Mouse (Mus musculus) left cerebral cortex, postnatal 10 days (tissue): ENCODE measurements around the gene Hmg20a. TPM values are rescaled to one million over a fixed set of nuclear protein-coding genes. Genes with fewer than 3 reads are reported as not detected.

Experiments used
- DNase-seq, 2 experiments: peaks; one replicate each; pipeline ENCODE4 v3.0.0; 2021 to 2022; ENCODE audit warnings: low spot score in 2 of 2, mixed read lengths in 1 of 2; ENCODE audit errors: extremely low spot score in 1 of 2
- intact Hi-C: fragments of 180-260 bp; cut with DNase I; formaldehyde crosslinking; loops from one replicate; pipeline ENCODE4 v1.15.1; 2025
- total RNA-seq, 2 experiments: library from RNA; stranded (reverse); gene quantifications; 2 replicates each; pipeline ENCODE4 v1.2.3; 2021

Gene Hmg20a
- total RNA-seq, 2 experiments from 2014 or later, result 61.6 to 62.2 TPM

DNA sequence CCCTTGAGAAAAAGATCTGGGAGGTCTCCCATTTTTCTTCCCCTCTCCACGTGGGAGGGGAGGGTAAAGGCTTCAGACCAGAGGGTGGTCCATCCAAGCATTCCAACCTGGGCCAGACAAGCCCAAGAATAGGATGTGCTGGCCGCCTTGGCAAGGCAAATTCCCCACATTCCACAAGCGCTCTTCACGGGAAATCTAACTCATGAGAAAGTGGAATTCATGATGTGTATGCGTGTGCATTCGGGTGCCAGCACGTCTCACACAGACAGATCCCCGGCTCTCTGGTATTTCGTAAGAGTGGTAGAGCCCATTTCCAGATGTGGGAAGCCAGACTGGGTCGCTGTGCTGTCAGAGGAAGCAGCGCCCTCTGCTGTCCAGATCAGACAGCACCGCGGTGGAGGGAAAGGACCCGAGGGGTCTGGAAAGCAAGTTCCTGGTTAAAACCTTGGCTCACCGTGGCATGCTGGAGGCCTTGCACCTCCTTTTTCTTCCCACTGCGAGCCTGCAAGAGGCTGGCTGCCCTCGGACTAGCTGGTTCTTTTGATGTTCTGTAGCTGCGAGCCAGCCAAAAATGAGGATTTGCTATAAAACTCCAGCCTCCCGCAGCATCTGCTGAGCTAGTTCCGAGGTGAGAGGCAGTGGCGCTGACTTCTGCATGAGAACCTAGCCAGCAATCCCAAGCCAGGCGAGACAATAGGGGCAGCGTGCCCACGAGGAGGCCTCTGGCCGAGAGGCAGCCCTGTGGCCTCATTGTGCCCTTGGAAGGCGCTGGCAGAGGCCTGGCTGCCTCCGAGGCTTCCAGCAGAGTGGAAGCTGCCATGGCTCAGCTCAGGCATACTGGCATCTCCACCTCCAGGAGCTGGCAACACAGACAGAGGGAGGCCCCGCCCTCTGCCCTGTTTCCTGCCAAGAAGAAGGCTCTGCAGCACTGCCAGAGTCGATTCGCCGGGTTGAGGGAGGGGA is 87.7 kb downstream of the Hmg20a start:
- intact Hi-C loops, result loop anchor here (2.0 to 10.0 kb wide), 3 partner anchors 89 to 291 kb away; no protein-coding TSS in a partner anchor
- peak; percentile 88 to 92 for DNase-seq

DNA sequence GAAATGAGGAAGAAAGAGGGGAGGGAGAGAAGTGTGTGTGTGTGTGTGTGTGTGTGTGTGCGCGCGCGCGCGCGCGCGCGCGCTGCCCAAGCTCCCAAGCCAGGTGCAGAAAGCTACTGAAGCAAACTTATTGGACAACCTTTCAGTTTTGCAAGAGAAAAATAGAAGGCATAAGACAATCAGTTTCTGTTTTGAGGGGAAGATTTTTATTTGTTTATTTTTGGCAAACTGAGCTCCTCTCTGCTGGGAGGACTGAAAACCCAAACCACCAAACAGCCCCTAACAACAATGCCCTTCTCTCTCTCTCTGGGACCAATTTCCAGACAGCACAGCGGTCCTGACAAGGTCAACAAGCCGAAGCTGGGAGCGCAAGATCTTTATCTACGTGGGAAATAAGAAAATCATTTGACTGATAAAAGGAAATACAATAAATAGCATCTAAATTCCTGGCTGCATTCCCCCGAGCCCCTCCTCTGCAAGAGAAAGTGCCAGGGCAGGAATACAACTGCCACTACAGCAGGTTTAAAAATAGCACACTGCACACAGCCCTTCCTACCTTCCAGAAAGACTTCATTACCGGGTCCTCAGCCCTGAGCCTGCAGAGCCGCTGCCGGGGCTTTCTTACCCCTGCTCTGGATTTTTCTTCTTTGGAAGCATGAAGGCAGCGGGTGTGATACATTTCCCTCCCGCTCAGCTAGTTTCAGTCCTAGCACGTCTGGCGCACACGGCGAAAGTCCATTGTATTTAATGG is 88.7 kb downstream of the Hmg20a start:
- peak in 1 of 2 experiments; percentile 28 for DNase-seq
- intact Hi-C loops, result loop anchor here (2.0 to 10.0 kb wide), 3 partner anchors 90 to 292 kb away; no protein-coding TSS in a partner anchor

DNA sequence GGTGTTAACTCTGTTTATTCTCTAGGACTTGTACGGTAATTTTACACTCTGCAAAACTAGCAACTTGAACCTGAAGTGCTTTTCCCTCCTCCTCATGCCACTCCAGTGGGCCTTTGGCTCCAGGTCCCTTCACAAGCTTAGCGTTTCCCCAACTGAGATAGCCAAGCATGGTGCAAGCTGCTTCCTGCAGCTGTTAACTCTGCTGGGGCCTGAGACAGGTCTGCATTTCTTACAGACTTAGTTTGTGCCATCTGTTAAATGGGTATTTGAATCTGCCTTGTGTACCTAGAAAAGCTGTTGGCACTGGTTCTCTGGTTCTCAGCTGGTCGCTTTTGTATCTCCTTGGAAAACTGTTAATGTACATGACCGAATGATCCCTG is 89.3 kb downstream of the Hmg20a start:
- intact Hi-C loops, result loop anchor here (2.0 to 10.0 kb wide), 3 partner anchors 91 to 293 kb away; no protein-coding TSS in a partner anchor
- DNase-seq, result no peak

DNA sequence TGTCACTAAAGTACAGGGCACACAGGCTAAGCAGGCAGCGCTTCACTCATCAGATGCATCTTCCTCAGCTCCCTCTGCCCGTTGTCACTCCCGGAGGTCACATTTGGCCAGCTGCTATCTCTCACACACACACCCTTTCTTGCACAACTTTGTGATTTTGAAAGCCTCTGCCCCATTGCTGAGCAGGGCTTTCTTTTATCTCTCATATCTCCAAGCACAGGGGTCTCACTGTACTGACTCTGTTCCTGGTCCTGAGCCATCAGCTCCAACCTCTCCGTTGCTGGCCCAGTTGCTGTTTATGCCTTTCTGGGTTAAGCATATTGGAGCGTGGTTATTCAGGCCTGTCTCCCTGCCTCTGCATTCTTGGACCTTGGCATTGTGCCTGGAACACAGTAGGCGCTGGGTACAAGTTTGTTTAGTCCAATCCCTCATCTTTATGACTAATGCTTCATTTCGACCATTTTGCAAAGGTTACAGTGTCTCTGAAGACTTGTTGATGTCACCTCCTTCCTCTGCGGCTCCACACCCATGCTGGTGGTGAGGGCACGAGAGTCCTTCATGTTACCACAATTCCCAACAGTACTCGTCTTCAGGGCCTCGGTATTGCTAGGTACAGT is 90.5 kb downstream of the Hmg20a start:
- DNase-seq, result no peak
- intact Hi-C loops, result loop anchor here (5.0 to 10.0 kb wide), 2 partner anchors 247 to 294 kb away; no protein-coding TSS in a partner anchor

DNA sequence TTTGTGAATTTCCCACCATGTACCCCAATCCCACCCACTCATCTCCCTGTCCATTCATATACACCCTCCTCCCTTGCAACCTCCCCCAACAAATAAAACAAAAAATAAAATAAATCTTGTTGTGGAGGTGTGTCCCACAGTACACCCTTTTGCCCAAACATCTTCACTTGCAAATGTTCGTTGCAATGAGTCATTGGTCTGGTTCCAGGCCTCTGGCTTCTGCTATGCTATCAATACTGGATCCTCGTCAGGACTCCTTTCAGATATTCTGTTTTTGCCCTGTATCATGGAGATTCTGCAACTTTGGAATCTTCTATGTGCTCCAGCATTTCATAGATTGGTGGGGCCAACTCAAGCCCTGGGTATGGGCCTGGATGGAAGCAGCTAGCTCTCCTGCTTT is 91.9 kb downstream of the Hmg20a start:
- DNase-seq, result no peak
- intact Hi-C loops, result no loop called here

DNA sequence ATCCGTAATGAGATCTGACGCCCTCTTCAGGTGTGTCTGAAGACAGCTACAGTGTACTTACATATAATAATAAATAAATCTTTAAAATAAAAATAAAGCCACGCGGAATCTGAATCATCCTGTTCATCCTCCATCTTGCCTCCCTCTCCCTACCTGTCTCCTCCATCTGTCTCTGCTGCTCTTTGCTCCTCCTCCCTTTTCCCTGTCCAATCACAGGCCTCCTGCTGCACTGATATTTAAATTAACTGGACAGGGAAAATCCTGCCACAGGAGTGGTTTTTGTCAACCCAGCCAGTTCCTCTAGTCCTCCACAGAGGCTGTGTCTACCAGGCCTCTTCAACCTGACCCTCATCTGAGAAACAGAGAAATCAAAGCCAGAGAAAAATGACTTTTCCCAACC is 94.1 kb downstream of the Hmg20a start:
- intact Hi-C loops, result no loop called here
- DNase-seq, result no peak

DNA sequence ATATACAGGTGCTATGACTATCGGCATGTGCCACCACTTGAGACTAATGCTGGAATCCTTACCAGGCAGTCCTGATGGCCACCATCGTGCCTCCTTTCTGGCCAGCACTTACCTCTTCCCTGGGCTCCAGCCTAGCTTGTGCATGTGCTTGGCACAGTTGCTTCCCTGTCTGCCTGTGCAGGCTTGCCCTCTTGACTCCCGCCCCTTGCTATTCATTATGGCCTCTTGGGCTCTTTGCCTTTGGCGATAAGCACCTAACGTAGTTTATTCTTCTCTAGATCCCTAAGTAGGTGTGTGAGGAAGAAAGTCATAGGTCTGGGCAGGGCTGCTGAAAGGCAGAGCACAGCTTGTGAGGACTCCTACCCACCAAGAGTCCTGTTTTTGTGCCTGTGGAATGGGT is 96.7 kb downstream of the Hmg20a start:
- DNase-seq, result no peak
- intact Hi-C loops, result no loop called here

DNA sequence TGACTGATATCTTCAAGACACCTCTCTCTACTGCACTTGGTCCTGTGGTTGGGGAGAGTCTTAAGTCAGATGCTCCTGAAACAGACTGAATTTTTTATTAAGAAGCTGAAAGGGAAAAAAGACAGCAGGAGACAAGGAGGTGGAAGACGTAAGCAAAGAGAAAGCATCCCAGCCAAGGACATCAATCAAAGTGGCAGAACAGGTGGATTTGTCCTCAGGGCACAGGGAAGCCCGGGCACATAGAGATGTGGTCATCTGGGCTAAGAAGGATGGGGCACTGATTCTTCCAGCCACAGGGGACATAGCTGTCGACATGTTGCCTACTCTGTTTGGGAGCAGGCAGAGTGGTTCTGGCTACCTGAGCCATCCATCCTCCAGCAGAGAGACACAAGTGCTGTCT is 97.8 kb downstream of the Hmg20a start:
- intact Hi-C loops, result no loop called here
- no peak for DNase-seq

DNA sequence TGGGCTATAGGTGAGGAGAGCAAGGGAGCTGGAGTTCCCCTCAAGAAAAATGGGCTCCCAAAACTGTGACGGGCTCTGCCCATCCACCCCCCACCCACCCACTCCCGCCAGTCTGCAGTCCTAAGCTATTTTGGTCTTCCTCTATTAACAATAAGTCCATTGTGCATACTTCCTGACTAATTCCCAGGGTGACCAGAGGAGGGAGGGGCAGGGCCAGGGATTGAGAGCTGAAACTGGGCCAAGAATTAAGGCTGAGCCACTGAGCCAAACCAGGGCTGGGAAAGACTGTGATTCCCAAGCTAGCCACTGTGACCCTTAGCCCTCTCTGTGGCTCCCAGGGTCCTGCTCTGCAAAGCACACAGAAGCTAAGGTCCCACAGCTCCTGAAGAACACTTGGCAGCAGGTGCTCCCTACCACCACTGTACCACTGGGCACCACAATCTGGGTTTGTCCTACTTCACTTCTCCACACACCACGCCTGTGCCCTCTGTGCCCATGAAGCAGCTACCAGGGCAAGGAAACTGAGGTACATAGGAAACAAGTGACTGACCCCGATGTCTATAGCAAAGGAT is 98.4 kb downstream of the Hmg20a start:
- intact Hi-C loops, result no loop called here
- peak in 1 of 2 experiments; percentile 66 for DNase-seq

DNA sequence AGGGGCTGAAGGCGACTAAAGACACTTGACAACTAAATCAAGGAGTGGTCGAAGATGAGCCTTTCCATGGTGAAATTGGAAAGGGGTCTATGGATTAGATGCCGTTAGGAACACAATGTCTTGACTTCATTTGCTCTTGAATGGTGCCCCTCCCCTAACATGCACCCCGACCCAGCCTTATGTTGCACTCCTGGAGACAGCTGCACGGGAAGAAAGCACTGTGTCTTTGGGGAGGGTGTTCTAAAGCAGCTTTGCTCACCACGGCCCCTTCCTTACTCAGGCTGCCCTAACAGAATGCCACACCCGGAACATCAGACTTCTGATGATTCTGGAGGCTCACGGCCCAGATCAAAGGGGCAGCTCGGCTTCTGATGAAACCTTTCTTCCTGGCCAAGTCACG is 103.9 kb downstream of the Hmg20a start:
- intact Hi-C loops, result no loop called here
- DNase-seq, result no peak

DNA sequence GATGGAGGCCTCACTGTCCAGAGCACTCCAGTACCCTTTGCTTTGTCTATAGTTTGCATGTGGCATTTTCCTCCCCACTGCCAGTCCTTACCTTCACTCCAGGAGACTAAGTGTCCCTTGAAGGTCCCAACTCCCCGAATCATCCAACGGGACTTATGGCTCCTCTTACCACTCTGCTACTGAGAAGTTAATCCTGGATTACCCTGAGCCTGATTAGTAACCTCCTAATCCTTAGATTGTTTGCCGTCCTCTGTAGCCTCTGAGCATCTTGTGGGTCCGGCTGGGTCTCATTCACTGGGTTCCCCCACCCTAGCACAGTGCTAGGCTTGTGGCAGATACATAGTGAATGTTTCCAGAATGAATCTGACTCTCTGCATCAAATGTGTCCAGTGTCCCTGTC is 109.5 kb downstream of the Hmg20a start:
- DNase-seq, result no peak

DNA sequence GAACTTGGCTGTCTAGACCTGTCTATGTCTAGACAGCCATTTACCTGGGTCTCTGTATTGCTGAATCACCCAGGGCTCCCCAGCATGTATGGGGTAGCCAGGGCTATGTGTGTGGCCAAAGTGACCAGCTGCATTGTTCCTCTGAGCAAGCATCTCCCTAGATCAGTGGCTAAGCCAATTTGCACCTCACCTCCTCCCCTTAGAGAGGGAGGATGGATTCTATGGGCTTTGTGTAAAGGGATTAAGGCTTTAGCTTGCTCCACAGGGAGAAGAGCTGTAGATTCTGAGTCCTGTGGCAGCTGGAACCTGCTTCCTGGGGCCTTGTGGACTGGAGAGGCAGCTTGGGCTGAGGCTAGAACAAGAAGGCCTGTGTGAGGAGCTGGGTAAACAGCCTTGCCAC is 113.6 kb downstream of the Hmg20a start:
- DNase-seq, result no peak
- intact Hi-C loops, result no loop called here

More for the DNA sequence above, 109.5 kb downstream of the Hmg20a start:
- intact Hi-C loops, result no loop called here

DNA sequence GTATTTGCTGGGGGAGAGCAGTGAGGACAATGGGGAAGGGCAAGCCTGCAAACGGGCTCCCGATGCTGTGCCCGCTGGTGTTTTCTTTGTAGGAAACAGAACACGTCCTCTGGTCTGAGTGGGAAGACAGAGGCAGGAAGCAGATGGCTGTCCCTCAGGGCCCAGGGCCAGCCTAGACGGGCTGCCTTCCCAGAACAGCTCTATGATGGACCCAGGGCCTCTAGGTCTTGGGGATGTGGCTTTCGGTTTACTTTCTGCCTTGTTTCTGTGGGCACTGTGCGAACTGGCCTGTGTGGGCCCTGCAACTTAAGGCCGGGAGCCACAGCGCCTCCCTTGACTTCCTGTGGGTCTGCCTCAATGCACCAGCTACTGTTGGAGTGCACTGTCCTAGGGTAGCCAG is 115.5 kb downstream of the Hmg20a start:
- intact Hi-C loops, result no loop called here
- peak in 1 of 2 experiments; percentile 34 for DNase-seq

DNA sequence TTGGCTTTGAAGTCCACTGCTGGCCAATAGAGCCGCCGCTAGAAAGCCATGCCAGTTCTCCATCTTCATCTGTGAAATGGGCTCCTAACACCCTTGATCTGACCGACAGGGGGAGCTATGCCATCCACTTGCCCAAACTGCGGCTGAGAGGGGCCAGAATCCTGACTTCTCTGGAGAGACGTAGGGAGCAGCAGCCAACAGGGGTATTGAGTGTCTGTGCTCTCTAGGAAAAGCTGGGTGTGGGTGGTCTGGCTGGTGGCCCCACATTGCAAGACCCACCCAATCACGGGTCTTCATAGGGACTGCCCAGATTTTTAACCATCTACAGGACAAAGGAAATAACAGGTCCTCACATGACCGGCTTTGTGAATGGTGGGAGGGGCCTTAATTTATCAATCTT is 116.3 kb downstream of the Hmg20a start:
- no peak for DNase-seq
- intact Hi-C loops, result no loop called here

DNA sequence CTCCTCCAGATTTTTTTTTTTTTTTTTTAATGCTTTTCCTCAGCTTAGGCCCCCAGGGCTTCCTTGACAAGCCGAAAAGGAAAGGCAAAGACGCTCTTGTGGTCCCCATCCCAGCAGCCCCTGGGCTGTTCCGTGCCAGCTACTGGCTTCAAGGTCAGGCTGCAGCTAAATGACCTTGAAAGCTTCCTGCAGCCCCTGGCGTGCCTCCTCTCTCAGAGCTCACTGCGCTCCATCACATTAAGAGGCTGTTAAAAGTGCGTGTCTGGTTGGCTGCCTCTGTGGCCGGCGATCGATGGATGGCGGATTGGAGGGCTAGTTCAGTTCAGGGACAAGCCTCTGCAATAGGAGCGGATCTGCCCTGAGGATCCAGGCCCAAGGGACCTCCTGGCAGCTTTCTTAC is 117.0 kb downstream of the Hmg20a start:
- intact Hi-C loops, result no loop called here
- DNase-seq, result no peak

DNA sequence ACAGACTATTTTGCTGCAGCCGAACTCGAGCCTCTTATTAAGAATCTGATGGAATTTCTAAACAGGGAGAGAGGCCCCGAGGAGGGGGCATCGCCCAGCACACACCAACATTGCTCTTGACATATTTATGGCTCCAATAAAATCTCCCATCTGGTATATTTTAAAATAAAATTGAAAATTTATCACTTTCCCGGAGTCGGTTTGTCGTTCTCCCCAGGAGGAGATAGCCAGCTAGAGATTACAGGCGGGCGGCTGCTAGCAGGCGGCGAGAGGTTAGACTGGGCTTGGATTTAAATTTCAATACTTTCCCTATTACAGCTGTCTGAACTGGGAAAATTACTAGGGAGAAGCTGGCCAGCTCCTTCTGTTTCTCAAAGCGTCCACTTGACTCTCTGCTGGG is 121.6 kb downstream of the Hmg20a start:
- DNase-seq, result no peak
- intact Hi-C loops, result no loop called here

DNA sequence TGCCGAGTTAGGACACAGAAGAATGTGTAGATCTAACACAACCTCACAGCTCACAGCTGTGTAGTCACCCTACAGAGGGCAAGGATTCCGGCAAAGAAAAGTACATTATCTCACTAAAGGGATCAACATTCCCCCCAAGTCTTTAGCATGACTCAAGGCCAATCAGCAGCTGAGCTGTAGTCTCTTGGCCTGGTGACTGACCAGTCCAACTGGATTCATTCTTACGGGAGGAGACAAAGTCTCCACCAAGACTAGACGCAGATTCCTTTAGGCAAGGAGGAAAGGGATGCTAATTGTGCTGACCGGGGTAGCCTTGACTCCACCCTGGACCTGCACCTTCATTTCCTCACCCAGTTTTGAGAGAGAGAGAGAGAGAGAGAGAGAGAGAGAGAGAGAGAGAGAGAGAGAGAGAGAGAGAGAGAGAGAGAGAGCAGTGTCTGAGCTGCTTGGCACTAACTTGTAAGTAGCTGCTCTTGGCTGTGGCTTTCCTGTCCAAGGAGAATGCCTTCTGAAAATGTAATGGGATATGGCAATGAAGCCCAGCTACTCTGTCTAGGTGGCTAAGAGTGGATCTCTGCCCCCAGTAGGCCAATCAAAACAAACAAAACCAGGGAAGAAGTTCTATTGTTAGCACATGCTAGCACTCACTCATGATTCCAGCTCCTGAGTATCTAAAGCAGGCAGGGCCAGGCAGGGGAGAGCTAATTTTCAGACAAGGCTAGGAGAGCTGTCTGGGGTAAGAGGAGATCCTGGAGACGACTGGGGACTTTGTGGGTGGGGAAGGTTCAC is 126.5 kb downstream of the Hmg20a start:
- DNase-seq, result no peak
- intact Hi-C loops, result no loop called here
